Mouse (Mus musculus): ENCODE measurements around the gene Dlgap4.

DNA sequence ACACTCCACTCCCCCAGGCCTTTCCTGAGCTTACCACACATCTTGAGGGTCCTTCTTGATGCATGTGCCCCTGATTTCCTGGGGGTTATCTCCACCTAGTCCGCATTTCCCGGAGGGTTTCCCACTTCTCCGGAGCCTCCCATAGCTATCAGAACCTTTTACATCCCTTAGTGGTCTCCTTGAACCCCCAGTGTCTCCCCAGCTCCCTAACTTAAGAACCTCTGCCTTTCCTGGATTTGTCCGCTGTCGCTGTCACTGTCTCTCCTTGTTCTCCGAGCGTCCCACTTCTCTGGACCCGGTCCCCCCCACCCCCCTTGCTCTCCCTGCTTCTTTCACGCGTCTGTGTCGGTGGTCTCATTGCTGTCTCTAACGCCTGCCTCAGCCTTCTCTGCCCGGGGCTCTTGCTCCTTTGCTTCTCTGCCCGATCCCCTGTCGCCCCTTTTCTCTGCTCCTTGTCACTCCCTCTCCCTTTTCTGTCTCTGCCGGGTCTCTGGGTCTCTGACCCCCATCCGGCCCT is 108.1 kb downstream of the Dlgap4 start:
- TF ChIP-seq CTCF (IDR thresholded peaks at IDR 0.05) = no peak
- TF ChIP-seq EP300 (IDR thresholded peaks at IDR 0.05; ENCODE audit: insufficient read depth, low read depth, low read length) = no peak
- TF ChIP-seq POLR2A (IDR thresholded peaks at IDR 0.05; ENCODE audit: insufficient read depth, low read depth, low read length) = no peak
